Mouse (Mus musculus): ENCODE measurements at regions not wholly inside any gene's neighbourhood (a gene's known extent, or its start where the extent isn't known, plus 50 kb on each side); places are given as distances from the start of the nearest gene placed in this dataset.

GRCm38 (mm10) chr1:184365026-184365425 lies 330.9 kb upstream of the 1700056E22Rik start:
- no peak for ATAC-seq

DNA sequence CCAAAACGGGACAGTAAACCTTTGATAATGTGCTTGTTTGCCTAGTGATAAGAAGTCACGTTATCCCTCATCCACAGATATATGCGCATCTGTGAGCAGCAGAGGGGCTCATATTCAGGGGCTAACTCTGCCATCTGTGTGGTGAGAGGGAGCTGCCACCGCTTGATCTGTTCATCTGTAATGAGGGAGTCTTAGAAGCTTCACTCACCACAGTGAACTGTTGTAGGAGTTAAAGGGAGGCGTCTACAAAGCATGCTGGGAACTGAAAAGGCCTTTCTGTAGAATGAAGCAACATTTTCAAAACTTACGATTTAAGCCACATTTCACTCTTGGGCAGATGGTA lies 324.1 kb upstream of the 1700056E22Rik start:
- ATAC-seq = no peak

DNA sequence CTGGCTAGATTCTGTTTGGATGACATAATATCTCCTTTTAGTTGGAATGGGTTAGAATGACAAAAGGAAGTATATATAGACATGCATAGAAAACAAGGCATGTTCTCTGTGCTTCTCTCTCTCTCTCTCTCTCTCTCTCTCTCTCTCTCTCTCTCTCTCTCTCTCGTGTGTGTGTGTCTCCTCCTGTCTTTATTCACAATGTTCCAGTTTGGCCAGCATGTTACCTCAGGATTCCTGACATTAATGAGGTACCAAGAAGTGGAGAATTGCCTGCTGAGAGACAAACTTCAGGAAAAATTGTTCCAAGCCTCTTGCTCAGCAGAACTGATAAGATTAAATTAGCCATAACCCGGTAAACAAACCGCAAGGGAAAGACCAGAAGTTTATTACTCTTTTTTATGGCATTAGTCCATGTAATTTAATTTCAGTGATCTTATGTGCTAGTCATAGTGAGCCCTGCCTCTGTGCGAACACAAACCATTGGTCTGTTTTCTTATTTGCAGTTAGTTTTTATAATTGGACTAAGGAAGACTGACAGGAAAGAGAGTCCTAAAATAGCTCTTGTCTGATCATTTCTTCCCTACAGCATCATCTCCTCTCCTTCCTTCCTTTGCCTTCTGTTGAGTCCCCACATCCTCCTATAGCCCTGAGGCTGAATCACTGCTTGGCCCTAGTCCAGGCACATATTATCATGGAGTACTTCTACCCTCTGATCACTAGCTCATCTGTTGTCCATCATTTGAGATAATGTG lies 323.5 kb upstream of the 1700056E22Rik start:
- ATAC-seq = no peak

- ATAC-seq = no peak
Measured at GRCm38 (mm10) chr1:184353832-184354449, 319.8 kb upstream of the 1700056E22Rik start.

GRCm38 (mm10) chr1:184351760-184352159 lies 317.7 kb upstream of the 1700056E22Rik start:
- ATAC-seq = no peak

DNA sequence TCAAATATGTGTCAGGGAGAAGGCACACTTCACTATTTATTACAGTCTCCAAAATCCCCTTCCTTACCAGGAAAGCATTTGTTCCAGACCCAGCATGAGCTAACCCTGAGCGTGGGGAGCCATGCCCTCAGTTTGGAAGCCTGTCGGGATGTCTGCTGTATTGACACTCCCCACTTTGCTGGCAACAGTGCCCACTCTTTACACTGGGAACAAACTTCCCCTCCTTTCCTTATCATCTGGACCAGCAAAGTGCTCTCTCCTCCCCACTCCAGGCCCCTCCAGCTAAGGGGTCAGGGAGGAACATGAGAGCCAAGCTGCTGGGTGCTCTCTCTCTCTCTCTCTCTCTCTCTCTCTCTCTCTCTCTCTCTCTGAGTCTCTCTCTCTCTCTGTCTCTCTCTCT lies 310.7 kb upstream of the 1700056E22Rik start:
- no peak for ATAC-seq

- no peak for ATAC-seq
Measured at GRCm38 (mm10) chr1:184335952-184336351, 301.9 kb upstream of the 1700056E22Rik start.

- no peak for ATAC-seq
Measured at GRCm38 (mm10) chr1:184335281-184335680, 301.2 kb upstream of the 1700056E22Rik start.

DNA sequence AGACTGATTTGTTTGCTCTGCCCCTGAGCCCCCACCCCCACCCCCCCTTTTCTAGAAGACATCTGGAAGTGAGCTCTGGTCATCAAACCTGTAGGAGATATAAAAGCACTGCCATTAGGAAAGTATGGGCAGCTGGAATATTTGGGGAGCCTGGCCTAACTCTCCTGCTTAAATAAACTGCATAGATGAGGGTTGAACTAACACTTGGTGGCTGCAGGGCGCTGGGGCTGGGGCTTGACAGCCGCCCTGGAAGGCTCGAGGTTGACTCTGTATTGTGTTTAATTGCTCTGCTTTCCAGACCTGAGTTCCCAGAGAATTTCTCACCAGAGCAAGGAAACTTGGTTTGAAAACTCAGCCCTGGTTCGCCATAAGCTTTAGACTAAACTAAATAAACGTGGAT lies 300.7 kb upstream of the 1700056E22Rik start:
- ATAC-seq = no peak

DNA sequence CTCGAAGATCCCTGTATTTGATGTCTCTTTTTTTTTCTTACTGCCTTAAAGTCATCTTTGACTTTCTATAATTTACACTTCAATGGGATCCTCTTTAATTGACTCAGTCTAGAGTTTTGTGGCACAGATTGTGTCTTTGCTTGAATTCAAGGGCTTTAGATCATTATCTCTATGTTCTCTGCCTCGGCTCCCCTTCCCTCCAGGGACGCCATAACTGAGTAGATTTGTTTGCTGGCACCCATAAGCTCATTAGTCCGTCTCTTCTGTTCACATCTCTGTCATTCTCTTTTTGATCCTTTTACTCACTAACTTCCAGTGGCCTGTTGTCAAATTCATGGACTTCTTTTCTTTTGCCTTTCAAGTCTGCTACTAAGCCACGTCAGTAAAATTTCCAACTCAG lies 299.0 kb upstream of the 1700056E22Rik start:
- ATAC-seq = no peak

GRCm38 (mm10) chr1:184330516-184331350 lies 296.6 kb upstream of the 1700056E22Rik start:
- ATAC-seq = no peak

- ATAC-seq = no peak
Measured at GRCm38 (mm10) chr1:184326191-184326590, 292.1 kb upstream of the 1700056E22Rik start.

- ATAC-seq = no peak
Measured at GRCm38 (mm10) chr1:184324234-184324633, 290.1 kb upstream of the 1700056E22Rik start.

- ATAC-seq = no peak
Measured at GRCm38 (mm10) chr1:184320521-184321177, 286.5 kb upstream of the 1700056E22Rik start.

DNA sequence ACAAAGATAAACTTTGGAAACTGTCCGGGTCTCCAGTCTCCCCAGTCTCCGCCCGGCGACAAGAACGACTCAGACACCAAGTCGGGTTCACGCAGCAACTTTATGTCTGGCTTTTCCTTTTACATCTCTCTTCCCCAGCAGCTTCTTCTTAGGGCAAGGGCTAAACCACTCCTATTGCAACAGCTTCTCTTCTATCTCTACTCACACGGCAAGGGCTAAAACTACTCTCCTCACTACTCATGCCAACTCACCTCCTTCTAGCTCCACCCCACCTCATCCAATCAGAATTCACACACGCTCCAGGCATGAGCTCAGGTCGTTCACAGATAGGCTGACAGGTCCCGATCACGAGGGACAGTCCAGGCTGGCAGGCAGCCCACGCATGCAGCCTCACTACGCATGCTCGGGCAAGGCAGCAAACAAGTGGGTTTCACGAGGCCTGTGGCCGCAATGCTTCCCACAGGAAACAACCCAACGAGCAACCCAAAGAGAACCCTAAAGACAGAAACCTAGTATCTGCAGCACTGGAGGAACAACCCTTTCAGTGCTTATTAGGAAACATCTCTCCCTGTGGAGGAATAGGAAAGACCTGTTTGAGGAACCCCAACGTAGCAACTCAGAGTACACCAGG lies 276.2 kb upstream of the 1700056E22Rik start:
- ATAC-seq = no peak

DNA sequence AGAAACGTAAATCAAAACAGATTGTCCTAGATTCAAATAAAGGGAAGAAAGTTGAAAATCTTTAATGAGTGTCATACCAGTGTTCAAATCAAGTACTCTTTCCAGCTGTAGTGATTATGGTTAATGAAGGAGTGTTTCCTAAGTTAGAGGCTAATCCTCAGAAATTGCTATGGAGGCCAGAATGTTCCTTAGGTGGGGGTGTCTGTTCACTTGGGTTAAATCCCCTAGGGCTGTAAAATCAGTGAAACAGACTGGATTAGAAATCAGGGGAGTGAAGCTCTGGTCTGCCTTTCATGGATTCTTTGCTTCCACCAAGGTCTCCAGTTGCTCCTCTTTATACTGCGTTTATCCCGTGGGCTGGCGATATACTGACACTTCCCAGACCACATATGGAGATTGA lies 270.7 kb upstream of the 1700056E22Rik start:
- no peak for ATAC-seq

- no peak for ATAC-seq
Measured at GRCm38 (mm10) chr1:184304204-184304603, 270.1 kb upstream of the 1700056E22Rik start.

DNA sequence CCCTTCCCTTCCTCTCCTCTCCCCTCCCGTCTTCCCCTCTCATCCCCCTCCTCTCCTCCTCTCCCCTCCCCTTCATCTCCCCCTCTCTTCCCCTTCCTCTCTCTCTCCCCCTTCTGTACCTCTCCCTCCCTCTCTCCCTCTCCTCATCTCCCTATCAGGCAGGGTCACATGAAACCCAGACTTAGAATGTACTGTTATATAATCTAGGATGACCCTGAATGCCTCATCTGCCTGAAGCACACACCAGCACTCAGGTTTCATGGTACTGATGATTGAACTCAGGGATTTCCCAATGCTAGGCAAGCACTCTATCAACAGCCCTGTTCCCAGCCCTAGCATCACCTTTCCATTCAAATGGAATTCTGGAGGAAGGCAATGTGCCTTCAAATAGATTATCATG lies 264.6 kb upstream of the 1700056E22Rik start:
- ATAC-seq = no peak

DNA sequence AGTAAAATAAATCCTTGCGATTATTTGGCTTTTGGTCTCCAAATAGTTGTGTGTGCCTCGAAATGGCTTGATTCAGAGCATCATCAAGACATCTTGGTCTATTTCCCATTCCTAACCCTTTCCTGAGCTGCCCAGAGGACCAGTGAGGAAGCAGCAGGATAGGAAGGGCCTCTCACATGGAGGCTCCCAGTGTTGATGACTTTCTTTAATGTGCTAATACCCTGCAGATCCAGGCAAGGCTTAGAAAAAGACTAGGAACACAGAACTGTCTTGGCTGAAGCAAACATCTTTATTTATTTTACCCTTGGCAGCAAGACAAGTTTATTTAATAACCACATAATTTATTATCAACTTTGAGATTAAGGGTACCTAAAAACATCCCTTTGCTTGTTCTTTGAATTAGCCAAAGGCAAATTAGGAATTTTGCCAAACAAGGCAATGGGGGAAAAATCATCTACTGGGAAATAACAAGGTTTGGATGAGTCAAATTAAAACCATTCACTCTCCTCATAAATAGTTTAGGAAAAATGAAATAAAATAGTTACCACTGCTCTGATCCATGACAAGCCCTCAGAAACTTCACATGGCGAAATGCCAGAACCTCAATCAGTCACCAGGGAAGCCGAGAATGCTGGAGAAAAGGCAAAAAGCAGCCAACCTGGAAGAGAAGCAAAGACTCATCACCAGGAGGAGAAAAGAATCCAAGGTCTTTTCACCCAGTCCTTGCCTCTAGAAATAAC lies 263.1 kb upstream of the 1700056E22Rik start:
- ATAC-seq = no peak

- no peak for ATAC-seq
Measured at GRCm38 (mm10) chr1:184291129-184291528, 257.0 kb upstream of the 1700056E22Rik start.

DNA sequence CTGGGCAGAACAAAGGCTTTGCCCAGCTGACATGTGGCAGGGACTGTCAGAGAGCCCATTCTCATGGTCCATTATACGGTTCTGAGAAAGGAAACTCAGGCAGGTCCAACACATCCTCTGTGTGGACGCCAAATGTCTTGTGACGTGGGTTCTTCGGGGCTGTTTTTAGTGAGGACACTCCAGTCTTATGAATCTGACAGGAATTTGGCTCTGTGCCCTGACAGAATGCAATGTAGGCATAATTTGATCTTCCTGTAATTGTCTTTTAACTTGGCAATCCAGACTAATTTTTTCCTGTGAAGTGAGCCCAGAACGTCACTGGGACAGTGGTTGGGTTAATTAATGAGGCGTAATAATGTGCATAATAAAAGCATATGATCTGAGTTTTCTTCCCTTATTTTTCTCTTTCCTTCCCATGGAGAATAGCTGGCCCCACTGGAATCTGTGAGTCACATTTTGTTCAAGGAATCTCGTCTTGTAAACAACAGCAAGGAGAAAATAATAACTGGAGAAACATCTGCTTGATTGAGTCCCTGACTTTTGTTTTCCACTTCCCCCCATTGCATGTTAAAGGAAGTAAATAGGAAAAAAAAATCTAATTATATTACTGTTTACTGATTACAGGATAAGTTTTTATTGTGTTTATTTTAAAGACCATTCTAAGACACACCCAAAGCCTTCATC lies 255.8 kb upstream of the 1700056E22Rik start:
- ATAC-seq = no peak

Data from activated CD4-positive, CD25-positive, alpha-beta regulatory T cell, adult 4 months (primary cell).